ENCODE assay signal across 21 mouse cellular contexts in genomic region chr19:55580667-55581066, GRCm38 (mm10).
A peak's percentile ranks its signal among the peaks of the same experiment; 100 is the strongest.
DNase-seq lines count a peak whose midpoint lies in the region; ATAC-seq and TF ChIP-seq lines count a peak whose summit lies in the region.
"Had no signal": no experiment of that assay in that cellular context is flagged by ENCODE, and none has a peak within 500 bp of the region (broad histone marks: within the 10 kb centered on the region; RNA-seq: fewer than 3 reads in every experiment).

No protein-coding gene starts in this region.

- no peak overlapping the region for H3K9ac ChIP-seq in liver, adult 2 months (ENCODE audit: low read depth, low read length)
- H3K9ac ChIP-seq in kidney, embryonic 16.5 days (replicated peaks; ENCODE audit: low read length) = no peak overlapping the region
- H3K9ac ChIP-seq in heart, embryonic 11.5 days (ENCODE audit: low read depth, low read length) = no peak overlapping the region
- H3K9ac ChIP-seq: embryonic facial prominence, embryonic 15.5 days; limb, embryonic 15.5 days; liver, postnatal 0 days; midbrain, embryonic 15.5 days had no signal

- H3K79me2 ChIP-seq in liver, adult 2 months (ENCODE audit: control insufficient read depth, insufficient read depth, low read length) = no peaks in the 10 kb centered on the region

- TF ChIP-seq CTCF in liver, adult 2 months (IDR thresholded peaks at IDR 0.05; ENCODE audit: low read depth, low read length) = no peak

- no peak overlapping the region for H3K4me2 ChIP-seq in kidney, embryonic 16.5 days (replicated peaks; ENCODE audit: low read depth, low read length)
- no peak overlapping the region for H3K4me2 ChIP-seq in heart, embryonic 11.5 days
- H3K4me2 ChIP-seq: embryonic facial prominence, embryonic 15.5 days; limb, embryonic 15.5 days; midbrain, embryonic 15.5 days had no signal

- H3K4me3 ChIP-seq in liver, adult 2 months (ENCODE audit: insufficient read depth, low read depth, low read length) = no peak overlapping the region
- H3K4me3 ChIP-seq in kidney, embryonic 16.5 days (ENCODE audit: low read length) = no peak overlapping the region
- H3K4me3 ChIP-seq in limb, embryonic 10.5 days = no peak overlapping the region
- no peak overlapping the region for H3K4me3 ChIP-seq in heart, embryonic 11.5 days (ENCODE audit: low read depth, low read length)
- H3K4me3 ChIP-seq: embryonic facial prominence, embryonic 15.5 days; hindbrain, embryonic 10.5 days; limb, embryonic 15.5 days; midbrain, embryonic 15.5 days; myocyte had no signal

- peak; percentile 26 for DNase-seq in liver, adult 2 months (ENCODE audit: extremely low read depth, low read depth, low spot score)
- DNase-seq in liver = no peak
- DNase-seq in kidney, adult 18-20 months = peak; percentile 89
- no peak for DNase-seq in limb, embryonic 10.5 days (ENCODE audit: low spot score)
- no peak for DNase-seq in thymus, postnatal 0 days (ENCODE audit: low spot score)
- DNase-seq: cerebellum, adult 9-10 months; gastrocnemius, postnatal 10 days; heart, adult 11 months; liver, postnatal 0 days; lung, postnatal 14 days; right cerebral cortex, postnatal 14 days; spleen, adult 18-20 months; thymus, postnatal 4 days had no signal

- H3K27ac ChIP-seq in liver, adult 2 months (replicated peaks; ENCODE audit: insufficient read depth, low read depth, low read length) = no peak overlapping the region
- peak overlapping the region; percentile 87 for H3K27ac ChIP-seq in kidney, embryonic 16.5 days (ENCODE audit: low read length)
- H3K27ac ChIP-seq in limb, embryonic 10.5 days = peak overlapping the region; percentile 19; the same call in 1 of the 2 replicates
- no peak overlapping the region for H3K27ac ChIP-seq in heart, embryonic 11.5 days (ENCODE audit: low read depth, low read length)
- H3K27ac ChIP-seq: embryonic facial prominence, embryonic 15.5 days; hindbrain, embryonic 10.5 days; limb, embryonic 15.5 days; midbrain, embryonic 15.5 days had no signal

- peak; percentile 90 for ATAC-seq in kidney, embryonic 16.5 days (ENCODE audit: low FRiP score, low TSS enrichment)
- no peak for ATAC-seq in heart, embryonic 11.5 days (replicated peaks; ENCODE audit: insufficient number of reproducible peaks, low FRiP score, low TSS enrichment)
- ATAC-seq: activated CD4-positive, CD25-positive, alpha-beta regulatory T cell, adult 4 months; liver, postnatal 0 days; midbrain, embryonic 15.5 days had no signal

- no peaks in the 10 kb centered on the region for H3K4me1 ChIP-seq in liver, adult 2 months (ENCODE audit: control insufficient read depth, insufficient read depth, low read length)
- H3K4me1 ChIP-seq in kidney, embryonic 16.5 days (ENCODE audit: insufficient read depth, low read length) = peaks cover 45% of the 10 kb centered on the region
- peaks cover 55% of the 10 kb centered on the region for H3K4me1 ChIP-seq in limb, embryonic 10.5 days
- peaks cover 12% of the 10 kb centered on the region for H3K4me1 ChIP-seq in heart, embryonic 11.5 days (ENCODE audit: control insufficient read depth, insufficient read depth, low read length)

- no peak for TF ChIP-seq POLR2A in liver, adult 2 months (IDR thresholded peaks at IDR 0.05; ENCODE audit: extremely low read depth, insufficient read depth, low read length)

- H3K27me3 ChIP-seq in liver, adult 2 months (ENCODE audit: control insufficient read depth, insufficient read depth, low read length) = no peaks in the 10 kb centered on the region
- H3K27me3 ChIP-seq in kidney, embryonic 16.5 days (ENCODE audit: insufficient read depth, low read length) = no peaks in the 10 kb centered on the region
- H3K27me3 ChIP-seq in limb, embryonic 10.5 days (ENCODE audit: low read depth, poor library complexity, severe bottlenecking) = peaks cover 31% of the 10 kb centered on the region; the same call in 1 of the 2 replicates
- H3K27me3 ChIP-seq in heart, embryonic 11.5 days (ENCODE audit: control insufficient read depth, insufficient read depth, low read length) = no peaks in the 10 kb centered on the region
- H3K27me3 ChIP-seq: embryonic facial prominence, embryonic 15.5 days; midbrain, embryonic 15.5 days had no signal

- no peaks in the 10 kb centered on the region for H3K9me3 ChIP-seq in kidney, embryonic 16.5 days (ENCODE audit: low read length)
- no peaks in the 10 kb centered on the region for H3K9me3 ChIP-seq in limb, embryonic 10.5 days (replicated peaks)
- no peaks in the 10 kb centered on the region for H3K9me3 ChIP-seq in heart, embryonic 11.5 days (replicated peaks; ENCODE audit: control insufficient read depth, low read length)
- H3K9me3 ChIP-seq: embryonic facial prominence, embryonic 15.5 days; hindbrain, embryonic 10.5 days; limb, embryonic 15.5 days; midbrain, embryonic 15.5 days had no signal

- 69% methylated on average over 6 of the region's 6 CpGs for WGBS in liver, adult 2 months
- 42% methylated on average over 6 of the region's 6 CpGs for WGBS in kidney, embryonic 16.5 days
- WGBS in limb, embryonic 10.5 days = 92% methylated on average over 6 of the region's 6 CpGs
- WGBS in heart, embryonic 11.5 days (ENCODE audit: insufficient replicate concordance) = 76% methylated on average over 6 of the region's 6 CpGs

- H3K36me3 ChIP-seq in liver, adult 2 months (ENCODE audit: control insufficient read depth, insufficient read depth, low read length) = no peaks in the 10 kb centered on the region
- H3K36me3 ChIP-seq in kidney, embryonic 16.5 days (ENCODE audit: insufficient read depth, low read length) = no peaks in the 10 kb centered on the region
- no peaks in the 10 kb centered on the region for H3K36me3 ChIP-seq in limb, embryonic 10.5 days
- no peaks in the 10 kb centered on the region for H3K36me3 ChIP-seq in heart, embryonic 11.5 days (ENCODE audit: control insufficient read depth, insufficient read depth, low read length)
- H3K36me3 ChIP-seq: embryonic facial prominence, embryonic 15.5 days; hindbrain, embryonic 10.5 days; limb, embryonic 15.5 days; midbrain, embryonic 15.5 days had no signal

Comparison
In these comparisons a context has a peak if more than half of its experiments do, and no peak if none do; other contexts are left out.
1. DNase-seq: peak in liver, adult 2 months (single experiment) and kidney, adult 18-20 months (single experiment); none in liver (single experiment), limb, embryonic 10.5 days (single experiment) and thymus, postnatal 0 days (single experiment).
2. H3K27ac ChIP-seq: peak in kidney, embryonic 16.5 days (single experiment) and limb, embryonic 10.5 days (single experiment); none in liver, adult 2 months (single experiment) and heart, embryonic 11.5 days (single experiment).